Mouse (Mus musculus): Measurements from ENCODE around the gene Baiap2. TPM values are rescaled to one million over a fixed set of nuclear protein-coding genes. Genes with fewer than 3 reads are reported as not detected.

Gene Baiap2
- 15.7 and 18.2 TPM in 2 replicates for polyA plus RNA-seq (2014; fragmentation: Nextera tagmentation; extraction: Ambion mirVana)

DNA sequence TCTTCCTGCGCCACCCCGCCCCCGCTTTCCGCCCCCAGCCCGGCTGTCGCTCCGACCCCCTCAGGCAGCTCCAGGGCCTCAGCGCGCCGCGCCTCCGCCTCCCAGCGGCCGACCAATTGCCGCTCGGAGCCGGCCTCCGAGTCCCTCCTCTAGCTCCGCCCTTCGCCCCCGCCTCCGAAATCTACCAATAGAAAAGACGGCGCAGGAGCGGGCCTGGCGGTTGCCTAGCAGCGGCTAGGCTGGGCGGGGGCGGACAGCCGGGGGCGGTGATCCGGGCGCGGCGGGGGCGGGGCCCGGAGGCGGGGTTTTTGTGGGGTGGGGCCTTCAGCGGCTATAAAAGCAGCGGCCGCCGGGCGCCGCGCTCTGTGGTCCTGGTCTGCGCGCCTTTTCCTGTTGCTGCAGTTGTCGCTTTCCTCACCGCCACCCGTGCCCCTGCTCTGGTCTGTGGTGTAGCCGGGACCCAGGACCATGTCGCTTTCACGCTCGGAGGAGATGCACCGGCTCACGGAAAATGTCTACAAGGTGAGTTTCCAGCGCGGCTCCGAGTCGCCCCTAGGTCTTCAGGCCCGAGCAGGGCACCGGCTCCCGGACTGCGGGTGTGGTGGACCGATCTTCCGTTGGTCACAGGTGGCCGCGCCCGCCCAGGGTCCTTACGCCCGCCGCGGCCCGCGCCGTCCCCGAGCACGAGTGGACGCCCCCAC, at the start of gene Baiap2:
Gene Baiap2, plus strand, starts transcription at position 37 of the 701 bp plus-strand sequence.
- peak within 1 kb of the TSS; percentile 85 for H3K27ac ChIP-seq (ENCODE audit: low read depth, low read length)
- H3K36me3 ChIP-seq (ENCODE audit: control insufficient read depth, insufficient read depth, low read length) = no peaks in the 10 kb centered on the region
- H3K9me3 ChIP-seq (ENCODE audit: control insufficient read depth, low read length) = no peaks in the 10 kb centered on the region
- peak within 1 kb of the TSS; percentile 96 for H3K4me2 ChIP-seq (replicated peaks; ENCODE audit: low read depth, low read length)
- WGBS = under 1% methylated on average over 68 of the region's 79 CpGs
- H3K4me1 ChIP-seq (ENCODE audit: control insufficient read depth, insufficient read depth, low read length) = peaks cover 65% of the 10 kb centered on the region
- H3K4me3 ChIP-seq (ENCODE audit: low read length) = peak within 1 kb of the TSS; percentile 55
- H3K27me3 ChIP-seq (ENCODE audit: control insufficient read depth, insufficient read depth, low read length) = no peaks in the 10 kb centered on the region
- peak; percentile 93 for ATAC-seq (ENCODE audit: low FRiP score, low TSS enrichment)
- H3K9ac ChIP-seq (ENCODE audit: low read depth, low read length) = peak within 1 kb of the TSS; percentile 68

DNA sequence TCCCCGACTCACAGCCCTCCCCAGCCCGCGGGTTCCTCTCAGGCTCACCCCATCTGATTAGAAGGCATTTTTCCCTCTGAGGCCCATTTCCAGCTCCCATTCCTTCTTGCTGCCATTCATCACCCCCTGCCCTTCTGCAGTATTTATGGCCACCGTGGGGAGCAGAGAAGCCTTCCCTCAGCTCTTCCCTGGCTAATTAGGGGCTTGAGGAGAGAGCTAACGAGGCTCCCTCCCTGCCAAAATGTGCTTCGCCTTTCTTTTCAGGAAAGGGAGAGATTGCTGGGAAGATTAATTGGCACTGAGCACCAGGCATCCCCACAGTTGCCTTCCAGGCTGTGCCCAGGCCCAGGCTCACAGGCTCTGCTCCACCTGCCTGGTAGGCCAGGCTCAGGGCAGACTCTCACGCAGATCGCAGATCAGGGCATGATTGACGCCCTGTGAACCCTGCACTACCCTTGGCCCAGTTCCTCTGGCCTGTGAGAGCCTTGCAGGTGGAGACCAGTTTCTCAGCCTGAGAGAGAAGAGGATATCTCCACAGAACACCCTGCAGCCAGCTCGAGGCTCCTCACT, 48.8 kb upstream of the Baiap2 start:
- no peak for ATAC-seq (ENCODE audit: low FRiP score, low TSS enrichment)
- H3K36me3 ChIP-seq (ENCODE audit: control insufficient read depth, insufficient read depth, low read length) = peaks cover 79% of the 10 kb centered on the region
- 57% methylated on average over 10 of the region's 10 CpGs for WGBS
- H3K9me3 ChIP-seq (ENCODE audit: control insufficient read depth, low read length) = no peaks in the 10 kb centered on the region
- H3K27me3 ChIP-seq (ENCODE audit: control insufficient read depth, insufficient read depth, low read length) = no peaks in the 10 kb centered on the region
- H3K9ac ChIP-seq (ENCODE audit: low read depth, low read length) = no peak overlapping the region
- no peak overlapping the region for H3K4me3 ChIP-seq (ENCODE audit: low read length)
- H3K4me1 ChIP-seq (ENCODE audit: control insufficient read depth, insufficient read depth, low read length) = no peaks in the 10 kb centered on the region
- no peak overlapping the region for H3K4me2 ChIP-seq (replicated peaks; ENCODE audit: low read depth, low read length)
- H3K27ac ChIP-seq (ENCODE audit: low read depth, low read length) = no peak overlapping the region

DNA sequence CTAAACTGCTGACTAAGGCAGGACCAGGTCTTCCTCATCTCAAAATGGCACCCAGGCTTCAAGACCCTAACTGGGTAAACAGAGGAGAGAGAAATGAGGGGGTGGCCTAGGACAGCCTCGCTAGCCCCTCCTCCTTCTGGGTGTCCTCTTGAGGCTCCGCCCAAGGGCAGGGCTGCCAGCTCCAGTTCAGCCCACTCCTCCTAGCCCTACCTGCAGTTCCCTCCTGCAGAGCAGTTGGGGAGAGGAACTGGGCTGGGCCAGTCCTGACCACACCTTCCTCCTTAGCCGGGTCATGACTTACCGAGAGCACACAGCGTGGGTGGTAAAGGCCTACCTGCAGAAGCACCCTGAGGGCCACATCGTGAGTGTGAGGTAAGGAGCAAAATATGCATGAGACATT, 47.9 kb upstream of the Baiap2 start:
- H3K9me3 ChIP-seq (ENCODE audit: control insufficient read depth, low read length) = no peaks in the 10 kb centered on the region
- no peak overlapping the region for H3K4me3 ChIP-seq (ENCODE audit: low read length)
- H3K4me1 ChIP-seq (ENCODE audit: control insufficient read depth, insufficient read depth, low read length) = no peaks in the 10 kb centered on the region
- peak; percentile 46; the same call in 1 of the 2 replicates for ATAC-seq (ENCODE audit: low FRiP score, low TSS enrichment)
- no peak overlapping the region for H3K27ac ChIP-seq (ENCODE audit: low read depth, low read length)
- 52% methylated on average over 6 of the region's 6 CpGs for WGBS
- no peaks in the 10 kb centered on the region for H3K27me3 ChIP-seq (ENCODE audit: control insufficient read depth, insufficient read depth, low read length)
- no peak overlapping the region for H3K9ac ChIP-seq (ENCODE audit: low read depth, low read length)
- peaks cover 77% of the 10 kb centered on the region for H3K36me3 ChIP-seq (ENCODE audit: control insufficient read depth, insufficient read depth, low read length)
- H3K4me2 ChIP-seq (replicated peaks; ENCODE audit: low read depth, low read length) = no peak overlapping the region

DNA sequence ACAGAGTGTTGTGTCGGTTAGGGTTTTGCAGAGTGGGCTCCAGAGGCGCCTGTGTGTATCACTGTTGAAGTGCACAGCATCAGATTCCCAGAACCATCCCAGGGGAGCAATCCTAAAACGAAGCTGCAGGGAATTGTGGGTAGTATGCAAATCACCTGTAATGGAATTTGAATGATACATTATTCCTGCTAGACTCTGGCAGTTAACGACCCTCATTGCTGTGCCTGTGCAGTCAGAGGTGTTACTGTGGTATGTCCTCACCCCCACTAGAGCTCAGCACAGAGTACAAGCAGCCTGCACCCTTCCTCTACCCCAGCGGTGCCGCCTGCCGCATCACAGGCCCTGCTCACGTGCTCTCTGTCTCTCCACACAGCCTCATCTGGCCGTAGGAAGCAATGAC, 45.5 kb upstream of the Baiap2 start:
- no peak overlapping the region for H3K4me2 ChIP-seq (replicated peaks; ENCODE audit: low read depth, low read length)
- H3K27me3 ChIP-seq (ENCODE audit: control insufficient read depth, insufficient read depth, low read length) = no peaks in the 10 kb centered on the region
- H3K4me1 ChIP-seq (ENCODE audit: control insufficient read depth, insufficient read depth, low read length) = no peaks in the 10 kb centered on the region
- no peaks in the 10 kb centered on the region for H3K9me3 ChIP-seq (ENCODE audit: control insufficient read depth, low read length)
- H3K27ac ChIP-seq (ENCODE audit: low read depth, low read length) = no peak overlapping the region
- no peak overlapping the region for H3K4me3 ChIP-seq (ENCODE audit: low read length)
- H3K9ac ChIP-seq (ENCODE audit: low read depth, low read length) = no peak overlapping the region
- 76% methylated on average over 9 of the region's 9 CpGs for WGBS
- ATAC-seq (ENCODE audit: low FRiP score, low TSS enrichment) = no peak
- peaks cover 55% of the 10 kb centered on the region for H3K36me3 ChIP-seq (ENCODE audit: control insufficient read depth, insufficient read depth, low read length)

DNA sequence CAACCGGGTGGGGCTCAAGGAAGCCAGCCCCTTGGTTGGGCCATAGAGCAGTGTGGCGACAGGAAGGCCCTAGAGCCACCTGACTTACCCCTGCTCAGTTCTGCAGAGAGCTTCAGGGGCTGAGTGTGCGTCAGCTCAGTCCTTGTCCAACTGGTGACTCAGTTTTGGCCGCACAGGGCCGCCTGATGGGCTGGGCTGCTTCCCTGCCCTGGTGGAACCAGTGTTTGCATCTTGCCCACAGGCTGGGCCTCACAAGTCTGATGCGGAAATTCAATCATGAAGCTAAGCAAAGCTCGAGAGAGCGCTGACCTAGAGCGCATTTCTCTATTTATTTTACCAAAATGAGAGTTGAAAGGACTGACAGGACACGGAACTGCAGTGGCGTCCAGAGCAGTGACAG, 43.6 kb upstream of the Baiap2 start:
- WGBS = 84% methylated on average over 11 of the region's 11 CpGs
- Histone ChIP-seq H3K4me3 (ENCODE audit: low read length) (no peak overlapping the region), H3K27ac (ENCODE audit: low read depth, low read length) (no peak overlapping the region), H3K36me3 (ENCODE audit: control insufficient read depth, insufficient read depth, low read length) (peaks cover 42% of the 10 kb centered on the region), H3K4me1 (ENCODE audit: control insufficient read depth, insufficient read depth, low read length) (no peaks in the 10 kb centered on the region), H3K9ac (ENCODE audit: low read depth, low read length) (no peak overlapping the region), H3K27me3 (ENCODE audit: control insufficient read depth, insufficient read depth, low read length) (no peaks in the 10 kb centered on the region), H3K4me2 (replicated peaks; ENCODE audit: low read depth, low read length) (no peak overlapping the region), H3K9me3 (ENCODE audit: control insufficient read depth, low read length) (no peaks in the 10 kb centered on the region)
- ATAC-seq (ENCODE audit: low FRiP score, low TSS enrichment) = no peak

DNA sequence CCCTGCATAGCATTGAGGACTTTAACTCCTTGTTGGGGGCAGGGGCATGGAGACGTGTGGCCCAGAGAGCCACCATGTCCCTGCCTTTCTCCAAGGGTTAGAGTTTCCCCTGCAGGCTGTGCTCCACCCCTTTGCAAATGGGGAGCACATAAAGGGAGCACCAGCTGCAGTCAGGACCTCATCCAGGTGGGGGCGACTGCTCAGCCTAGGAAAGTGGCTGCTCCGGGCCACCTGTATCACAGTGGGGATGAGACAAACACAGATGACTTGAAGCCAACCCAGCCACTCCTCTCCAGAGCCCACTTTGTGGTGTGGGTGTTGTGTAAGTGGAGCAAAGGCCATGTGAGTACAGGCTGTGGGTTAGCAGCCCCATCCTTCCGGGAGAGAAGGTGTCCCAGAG, 41.4 kb upstream of the Baiap2 start:
- WGBS = 70% methylated on average over 4 of the region's 4 CpGs

DNA sequence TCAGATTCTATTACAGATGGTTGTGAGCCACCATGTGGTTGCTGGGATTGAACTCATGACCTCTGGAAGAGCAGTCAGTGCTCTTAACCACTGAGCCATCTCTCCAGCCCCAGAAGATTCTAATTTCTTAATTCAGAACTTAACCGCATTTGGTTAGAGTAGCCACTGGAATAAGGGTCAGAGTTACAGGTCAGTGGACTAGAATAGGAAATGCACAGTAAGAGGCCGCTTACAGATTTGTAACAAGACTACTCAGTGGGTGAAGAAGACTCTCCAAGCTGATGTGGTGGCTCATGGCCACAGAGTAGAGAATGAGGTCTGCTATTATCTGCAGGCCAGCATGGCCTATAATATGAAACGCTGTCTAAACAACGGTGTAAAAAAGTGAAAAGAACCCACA, 39.7 kb upstream of the Baiap2 start:
- Histone ChIP-seq H3K4me2 (replicated peaks; ENCODE audit: low read depth, low read length) (no peak overlapping the region), H3K4me1 (ENCODE audit: control insufficient read depth, insufficient read depth, low read length) (no peaks in the 10 kb centered on the region), H3K4me3 (ENCODE audit: low read length) (no peak overlapping the region), H3K27me3 (ENCODE audit: control insufficient read depth, insufficient read depth, low read length) (no peaks in the 10 kb centered on the region), H3K27ac (ENCODE audit: low read depth, low read length) (no peak overlapping the region), H3K9ac (ENCODE audit: low read depth, low read length) (no peak overlapping the region), H3K36me3 (ENCODE audit: control insufficient read depth, insufficient read depth, low read length) (peaks cover 14% of the 10 kb centered on the region), H3K9me3 (ENCODE audit: control insufficient read depth, low read length) (no peaks in the 10 kb centered on the region)
- ATAC-seq (ENCODE audit: low FRiP score, low TSS enrichment) = no peak
- 81% methylated on average over 4 of the region's 4 CpGs for WGBS

More for the DNA sequence above, 41.4 kb upstream of the Baiap2 start:
- no peak overlapping the region for H3K4me3 ChIP-seq (ENCODE audit: low read length)
- H3K27ac ChIP-seq (ENCODE audit: low read depth, low read length) = no peak overlapping the region
- H3K4me1 ChIP-seq (ENCODE audit: control insufficient read depth, insufficient read depth, low read length) = no peaks in the 10 kb centered on the region
- no peaks in the 10 kb centered on the region for H3K27me3 ChIP-seq (ENCODE audit: control insufficient read depth, insufficient read depth, low read length)
- H3K9me3 ChIP-seq (ENCODE audit: control insufficient read depth, low read length) = no peaks in the 10 kb centered on the region
- no peak overlapping the region for H3K4me2 ChIP-seq (replicated peaks; ENCODE audit: low read depth, low read length)
- peaks cover 27% of the 10 kb centered on the region for H3K36me3 ChIP-seq (ENCODE audit: control insufficient read depth, insufficient read depth, low read length)
- H3K9ac ChIP-seq (ENCODE audit: low read depth, low read length) = no peak overlapping the region
- no peak for ATAC-seq (ENCODE audit: low FRiP score, low TSS enrichment)

DNA sequence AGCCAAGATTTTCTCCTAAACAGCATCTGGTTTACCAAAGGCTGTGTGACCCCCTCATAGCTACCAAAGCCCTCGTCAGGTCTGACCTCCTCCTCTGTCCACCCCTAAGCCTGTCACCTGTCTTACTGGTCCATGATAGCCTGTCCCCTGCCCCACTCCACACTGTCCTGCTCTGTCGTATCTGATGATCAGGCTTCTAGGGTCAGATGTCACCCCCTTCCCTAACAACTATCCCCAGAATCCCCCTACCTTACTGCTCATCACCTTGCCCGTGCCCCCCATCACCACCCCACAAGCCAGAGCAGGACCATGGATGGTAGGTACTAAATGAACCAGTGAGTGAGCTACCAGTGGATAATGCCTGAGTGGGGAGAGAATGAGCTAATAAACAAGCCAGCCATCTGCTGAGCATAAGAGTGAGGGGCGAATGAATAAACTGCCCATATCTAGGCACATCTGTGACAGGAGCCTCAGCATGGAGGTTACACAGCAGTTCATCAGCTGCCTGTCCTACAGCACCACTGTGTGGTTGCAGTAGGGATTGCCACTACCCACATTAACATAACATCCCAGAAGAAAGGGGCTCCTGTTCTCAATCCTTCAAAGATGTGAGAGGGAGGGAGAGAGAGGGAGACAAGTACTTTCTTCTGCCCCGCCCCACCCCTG, 37.8 kb upstream of the Baiap2 start:
- H3K4me3 ChIP-seq (ENCODE audit: low read length) = no peak overlapping the region
- 42% methylated on average over 5 of the region's 5 CpGs for WGBS
- H3K4me2 ChIP-seq (replicated peaks; ENCODE audit: low read depth, low read length) = no peak overlapping the region
- H3K27ac ChIP-seq (ENCODE audit: low read depth, low read length) = no peak overlapping the region
- H3K9me3 ChIP-seq (ENCODE audit: control insufficient read depth, low read length) = no peaks in the 10 kb centered on the region
- ATAC-seq (ENCODE audit: low FRiP score, low TSS enrichment) = peak; percentile 41; the same call in 1 of the 2 replicates
- no peak overlapping the region for H3K9ac ChIP-seq (ENCODE audit: low read depth, low read length)
- no peaks in the 10 kb centered on the region for H3K27me3 ChIP-seq (ENCODE audit: control insufficient read depth, insufficient read depth, low read length)
- peaks cover 3% of the 10 kb centered on the region; the same call in 1 of the 2 replicates for H3K4me1 ChIP-seq (ENCODE audit: control insufficient read depth, insufficient read depth, low read length)
- H3K36me3 ChIP-seq (ENCODE audit: control insufficient read depth, insufficient read depth, low read length) = no peaks in the 10 kb centered on the region

DNA sequence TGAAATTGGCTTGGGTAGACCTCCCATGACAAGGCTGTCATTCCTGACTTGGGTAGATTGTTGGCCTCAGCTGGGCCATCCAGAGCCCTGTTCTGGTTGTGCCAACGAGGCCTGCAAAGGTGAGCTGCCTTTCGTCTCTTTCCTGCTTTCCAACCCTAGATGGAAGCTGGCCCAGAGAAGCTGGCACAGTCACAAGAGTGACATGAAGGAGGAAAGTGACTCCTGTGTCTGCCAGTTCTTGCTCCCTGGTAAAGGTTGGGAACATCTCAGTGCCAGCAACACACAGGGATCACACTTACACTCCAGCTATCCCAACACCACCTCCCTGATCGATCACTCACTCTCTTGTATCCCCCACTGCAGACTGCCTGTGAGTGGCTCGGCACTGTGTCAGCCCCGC, 36.8 kb upstream of the Baiap2 start:
- no peak overlapping the region for H3K4me3 ChIP-seq (ENCODE audit: low read length)
- no peak for ATAC-seq (ENCODE audit: low FRiP score, low TSS enrichment)
- H3K9me3 ChIP-seq (ENCODE audit: control insufficient read depth, low read length) = no peaks in the 10 kb centered on the region
- H3K27me3 ChIP-seq (ENCODE audit: control insufficient read depth, insufficient read depth, low read length) = no peaks in the 10 kb centered on the region
- no peak overlapping the region for H3K27ac ChIP-seq (ENCODE audit: low read depth, low read length)
- H3K4me2 ChIP-seq (replicated peaks; ENCODE audit: low read depth, low read length) = no peak overlapping the region
- H3K36me3 ChIP-seq (ENCODE audit: control insufficient read depth, insufficient read depth, low read length) = no peaks in the 10 kb centered on the region
- 85% methylated on average over 5 of the region's 5 CpGs for WGBS
- peaks cover 6% of the 10 kb centered on the region; the same call in 1 of the 2 replicates for H3K4me1 ChIP-seq (ENCODE audit: control insufficient read depth, insufficient read depth, low read length)
- no peak overlapping the region for H3K9ac ChIP-seq (ENCODE audit: low read depth, low read length)

Data from kidney, embryonic 14.5 days (tissue).